Mouse (Mus musculus) megakaryocyte-erythroid progenitor cell, adult 5-6 weeks (primary cell): ENCODE results near the gene Clint1. TPM values are rescaled to one million over a fixed set of nuclear protein-coding genes. Genes with fewer than 3 reads are reported as not detected.

Source experiments
- ATAC-seq: replicated peaks from 2 replicates; pipeline ENCODE4 v1.8.0; 2016; ENCODE audit warnings: mild to moderate bottlenecking, inconsistent platforms; ENCODE audit not compliant: severe bottlenecking, poor library complexity, low FRiP score, low TSS enrichment
- total RNA-seq, 2 experiments: library from RNA; stranded (forward) in 1 of 2; stranded (reverse) in 1 of 2; fragments of 200-1000, 215-1000 nt in 1 of 2; fragments of >200 nt in 1 of 2; fragmentation: Nextera tagmentation in 1 of 2; gene quantifications; 2 replicates each; pipeline ENCODE4 v1.2.3; 2014 to 2017

The Clint1 gene
- total RNA-seq (2014; fragmentation: Nextera tagmentation) (121 and 126 TPM in 2 replicates), total RNA-seq (2017) (174 and 179 TPM in 2 replicates)

DNA sequence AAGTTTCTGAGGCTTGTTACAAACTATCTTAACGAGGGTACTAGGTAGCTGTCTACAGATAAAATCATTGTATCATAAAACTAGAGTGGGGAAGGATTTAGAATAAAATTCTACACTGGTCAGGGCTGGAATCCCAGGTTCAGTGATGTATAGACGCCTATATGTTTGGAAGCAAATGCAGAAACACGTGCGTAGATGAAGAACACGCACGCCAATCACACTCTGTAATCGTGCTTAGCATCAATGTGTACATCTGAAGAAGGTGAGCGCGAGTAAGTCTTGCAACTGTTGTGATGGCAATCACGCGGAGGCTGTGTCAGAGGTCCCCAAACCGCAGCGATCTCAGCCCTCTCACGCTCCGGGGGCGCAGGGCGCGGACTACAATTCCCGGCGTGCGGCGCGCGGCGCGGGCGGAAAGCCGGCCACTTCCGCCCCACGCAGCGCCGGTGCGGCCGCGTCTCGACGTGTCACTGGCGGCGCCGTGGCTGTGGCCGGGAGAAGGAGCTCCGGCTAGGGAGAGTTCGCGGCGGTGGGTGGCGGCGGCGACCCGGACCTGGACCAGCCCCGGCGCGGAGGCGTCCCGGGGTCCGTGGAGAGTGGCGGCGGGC, at the start of gene Clint1:
Clint1 (plus strand) TSS at position 536 of the 608 bp plus-strand sequence.
- peak; percentile 51 for ATAC-seq

DNA sequence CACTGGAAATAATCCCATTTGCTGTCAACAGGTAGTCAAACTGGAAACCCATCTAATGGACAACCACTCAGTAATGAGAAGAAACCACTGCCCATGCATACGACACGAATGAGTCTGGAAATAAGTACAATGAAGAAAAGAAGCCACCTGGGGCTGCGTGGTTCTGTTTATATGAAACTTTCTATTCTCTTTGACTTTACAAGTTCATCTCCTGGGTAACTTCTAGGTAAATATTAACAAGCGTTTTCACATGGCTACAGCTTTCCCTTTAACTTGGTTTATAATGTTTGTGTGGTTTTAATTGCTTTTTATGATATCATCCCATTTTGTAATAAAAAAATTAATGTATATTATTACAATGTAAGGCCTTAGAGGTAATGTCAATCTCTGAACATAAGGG, 47.8 kb upstream of the Clint1 start:
- no peak for ATAC-seq

DNA sequence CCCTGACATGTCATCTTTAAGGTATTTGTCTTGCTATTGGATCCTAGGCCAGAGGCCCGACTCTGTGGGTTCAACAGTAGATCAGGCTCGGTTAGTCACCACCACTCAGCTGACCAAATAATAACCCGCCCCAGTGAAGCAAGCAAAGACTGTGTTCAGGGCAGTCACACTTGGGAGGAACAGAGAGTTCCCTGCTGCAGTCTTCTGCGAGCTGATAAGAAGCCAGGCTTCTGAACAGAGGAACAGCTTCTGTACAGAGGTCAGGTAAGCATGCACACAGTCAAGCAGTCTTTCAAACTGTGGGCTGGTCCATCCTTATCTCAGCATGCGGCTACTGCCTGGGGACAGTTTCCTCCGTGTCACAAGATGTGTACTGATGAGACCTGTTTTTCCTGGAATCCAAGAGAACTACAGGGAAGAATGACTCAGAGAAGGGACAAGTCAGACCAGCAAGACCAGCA, 46.5 kb upstream of the Clint1 start:
- ATAC-seq, result peak; percentile 92

DNA sequence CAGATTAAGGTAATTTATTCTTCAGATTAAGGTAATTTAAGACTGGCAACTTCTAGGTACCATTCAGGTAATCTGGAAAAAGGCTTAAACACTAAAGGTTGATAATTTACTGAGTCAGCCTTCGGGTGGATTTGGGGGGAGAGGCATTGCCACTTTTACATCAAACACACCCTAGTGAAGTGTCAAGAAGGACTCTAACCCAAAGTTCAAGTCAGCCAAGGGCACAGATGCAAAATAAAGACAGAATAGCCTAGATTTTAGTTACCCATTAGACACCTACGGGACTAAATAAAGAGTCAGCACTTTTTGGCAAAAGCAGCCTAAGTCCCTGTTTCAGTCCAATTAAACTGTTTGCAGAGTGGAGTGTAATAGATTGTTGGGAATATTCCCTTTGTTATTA, 46.0 kb upstream of the Clint1 start:
- ATAC-seq, result no peak

DNA sequence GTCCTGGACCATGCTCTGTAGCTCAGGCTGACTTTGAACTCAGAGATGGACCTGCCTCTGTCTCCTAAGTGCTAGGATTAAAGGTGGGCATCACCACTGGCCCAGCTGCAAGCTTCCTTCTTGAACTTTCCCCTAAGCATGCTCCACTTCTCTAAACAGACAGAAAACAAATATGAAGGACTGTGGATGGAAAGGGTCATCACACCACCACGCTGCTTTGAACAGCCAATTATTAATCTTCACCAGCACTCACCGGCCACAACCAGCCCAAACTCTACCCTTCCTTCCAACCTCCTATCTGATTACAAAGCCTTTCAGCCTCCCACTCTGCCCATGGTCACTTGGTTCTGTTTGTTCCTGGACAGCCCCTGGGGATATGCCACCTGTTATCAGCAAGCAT, 45.6 kb upstream of the Clint1 start:
- no peak for ATAC-seq

DNA sequence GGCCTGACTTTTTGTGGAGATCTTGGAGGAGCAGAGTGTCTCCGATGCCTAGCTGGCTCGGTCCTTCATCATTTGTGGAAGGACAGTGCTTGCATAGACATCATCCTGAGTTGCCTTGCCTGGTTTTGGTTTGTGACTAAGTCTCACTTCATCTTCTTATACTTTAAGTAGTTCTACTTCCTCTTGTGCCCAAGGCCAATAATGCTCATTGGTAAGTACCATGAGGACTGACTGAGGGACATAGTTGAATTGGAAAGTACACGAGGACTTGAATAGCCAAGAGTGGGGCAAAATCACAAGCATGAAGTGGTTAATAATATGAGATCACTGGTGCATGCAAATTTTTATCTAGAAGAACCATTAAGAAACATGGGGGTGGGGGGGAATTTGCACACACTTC, 45.0 kb upstream of the Clint1 start:
- no peak for ATAC-seq

DNA sequence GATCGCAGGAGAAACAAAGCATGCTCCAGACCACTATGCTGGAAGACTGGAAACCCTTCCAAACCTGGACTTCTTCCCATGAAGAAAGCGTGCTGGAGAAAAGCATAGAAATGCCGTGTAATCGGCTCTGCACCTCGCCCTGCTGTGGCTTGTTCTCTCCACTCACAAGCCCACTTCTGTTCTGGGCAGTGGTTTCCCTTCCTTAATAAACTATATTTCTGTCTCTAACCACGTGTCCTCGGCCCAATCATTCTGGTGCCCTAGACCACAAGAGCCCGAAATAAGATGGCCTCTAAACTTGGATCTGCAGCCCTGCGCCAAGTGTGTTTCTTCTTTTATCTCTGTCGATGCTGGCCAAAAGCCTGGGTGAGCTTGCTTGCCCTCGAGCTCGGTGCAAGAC, 44.0 kb upstream of the Clint1 start:
- 0 out of 2 replicates have a peak, but pooled peaks have one; percentile 10 for ATAC-seq

DNA sequence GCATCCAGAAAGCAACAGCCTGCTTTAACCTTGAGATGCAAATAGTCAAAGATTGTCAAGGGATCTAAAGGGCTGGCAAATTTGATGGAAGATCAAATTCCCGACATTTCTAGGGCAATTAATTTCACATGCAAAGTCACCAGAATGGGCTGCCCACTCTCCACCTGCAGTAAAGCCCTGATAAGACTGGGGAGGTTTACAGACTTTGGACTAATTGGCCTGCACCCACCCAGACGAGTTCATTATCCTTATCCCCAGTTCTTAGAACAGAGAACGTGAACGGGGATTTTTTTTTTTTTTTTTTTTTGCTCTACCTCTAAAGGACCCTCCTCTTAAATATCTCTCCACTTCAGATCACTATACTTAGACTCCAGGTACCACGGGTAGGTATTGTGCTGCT, 42.4 kb upstream of the Clint1 start:
- no peak for ATAC-seq

DNA sequence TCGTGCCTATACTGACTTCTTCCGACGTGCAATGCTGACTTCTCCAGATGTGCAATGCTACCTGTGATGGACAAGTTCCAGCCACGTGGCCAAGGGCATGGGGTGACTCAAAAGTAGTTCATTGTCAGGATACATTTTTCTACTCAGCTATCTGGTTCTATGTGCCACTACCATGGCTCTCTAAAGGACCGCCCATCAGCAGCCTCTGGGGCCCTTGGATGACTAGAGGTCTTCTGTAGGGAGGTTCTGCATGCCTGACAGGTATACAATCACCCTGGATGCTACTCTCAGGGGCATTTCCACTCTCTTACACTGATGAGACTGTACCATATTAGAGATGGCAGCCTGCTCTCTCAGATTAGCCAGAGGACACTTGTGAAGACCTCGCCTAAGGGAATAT, 41.8 kb upstream of the Clint1 start:
- no peak for ATAC-seq

DNA sequence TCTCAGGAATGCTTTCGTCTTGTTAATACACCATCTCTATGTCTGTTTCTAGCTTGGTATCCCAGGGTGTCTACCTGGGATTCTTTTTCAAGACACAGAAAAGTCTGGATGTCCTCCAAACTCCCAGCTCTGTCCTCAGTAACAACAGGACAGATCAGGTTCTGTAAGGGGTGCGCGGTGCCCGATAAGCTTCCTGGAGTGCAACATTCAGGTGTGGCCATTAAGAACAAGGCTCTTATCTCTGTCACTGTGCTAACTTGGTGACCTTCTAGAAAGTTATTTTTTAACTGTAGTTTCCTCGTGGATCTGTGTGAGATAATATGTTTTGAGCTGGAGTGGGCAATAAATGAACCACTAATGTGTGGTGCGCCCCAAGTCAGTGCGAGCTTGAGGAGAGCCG, 41.0 kb upstream of the Clint1 start:
- ATAC-seq, result peak; percentile 85

DNA sequence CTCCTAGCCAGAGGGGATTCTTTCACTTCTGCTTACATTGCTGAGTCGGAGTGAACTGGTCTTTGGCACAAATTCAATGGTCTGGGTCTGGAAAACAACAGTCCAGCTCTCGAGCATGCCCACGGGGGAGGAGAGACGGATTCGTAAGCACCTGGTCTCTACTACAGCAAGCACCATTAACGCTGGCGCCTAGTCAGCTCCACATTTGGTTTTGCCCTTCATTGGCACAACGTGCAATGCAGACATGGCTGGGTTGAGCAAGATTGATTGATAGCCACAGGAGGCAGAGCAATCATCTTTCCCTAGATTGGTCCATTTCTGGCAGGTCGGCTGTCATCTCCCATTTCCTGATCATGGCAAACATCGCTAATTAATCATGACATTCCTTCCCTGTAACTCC, 36.2 kb upstream of the Clint1 start:
- no peak for ATAC-seq

DNA sequence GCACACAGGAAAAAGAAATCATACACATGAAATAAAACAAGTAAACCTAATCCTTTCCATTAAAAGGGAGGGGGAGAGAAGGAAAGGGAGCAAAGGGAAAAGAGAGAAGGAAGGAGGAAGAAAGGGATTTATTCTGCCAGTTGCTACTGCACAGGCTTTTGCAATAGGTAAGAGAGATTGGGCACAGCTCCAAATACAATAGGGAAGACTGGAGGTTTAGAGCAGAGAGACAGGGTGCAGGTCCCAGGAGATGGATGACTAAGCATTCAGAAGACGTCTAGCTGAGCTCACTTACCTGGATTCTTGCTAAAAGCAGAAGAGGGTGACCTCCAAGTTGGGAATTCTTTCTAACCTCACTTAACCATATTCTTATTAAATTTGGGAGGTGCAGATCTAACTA, 35.1 kb upstream of the Clint1 start:
- ATAC-seq, result no peak

DNA sequence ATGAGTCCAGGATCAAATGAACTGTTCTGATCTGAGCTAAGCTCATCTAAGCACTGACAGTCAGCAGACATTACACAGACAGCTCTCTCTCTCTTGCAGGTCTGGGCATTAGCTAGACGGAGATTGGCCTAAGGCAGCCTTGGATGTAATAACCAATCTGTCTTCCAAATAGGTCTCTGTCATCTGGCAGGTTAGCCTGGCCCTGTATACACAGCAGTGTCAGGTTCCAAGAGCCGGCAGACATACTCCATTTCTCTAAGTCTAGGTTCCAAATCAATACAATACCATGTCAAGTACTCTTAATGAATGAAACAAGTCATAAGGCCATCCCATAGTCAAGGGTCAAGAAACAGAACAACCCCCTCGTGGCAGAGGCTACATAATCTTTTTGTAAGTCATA, 33.9 kb upstream of the Clint1 start:
- no peak for ATAC-seq

DNA sequence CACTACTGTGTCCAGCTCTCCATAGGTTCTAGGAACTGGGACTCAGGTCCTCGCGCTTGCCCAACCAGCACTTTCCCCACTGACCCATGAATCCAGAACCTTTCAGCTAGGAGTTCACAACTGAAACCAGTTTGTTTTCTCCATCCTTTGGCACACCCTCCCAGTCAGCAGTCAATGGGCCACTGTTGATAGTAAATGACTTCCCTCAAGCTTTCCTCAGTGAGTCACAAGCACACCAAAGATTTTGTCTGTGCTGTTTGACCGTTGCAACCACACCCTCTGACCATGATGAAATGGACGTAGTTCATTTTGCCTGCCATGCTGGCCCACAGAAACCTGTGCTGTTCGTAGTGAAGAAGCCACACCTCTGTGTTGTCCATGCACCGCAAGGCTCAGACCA, 30.9 kb upstream of the Clint1 start:
- ATAC-seq, result no peak

DNA sequence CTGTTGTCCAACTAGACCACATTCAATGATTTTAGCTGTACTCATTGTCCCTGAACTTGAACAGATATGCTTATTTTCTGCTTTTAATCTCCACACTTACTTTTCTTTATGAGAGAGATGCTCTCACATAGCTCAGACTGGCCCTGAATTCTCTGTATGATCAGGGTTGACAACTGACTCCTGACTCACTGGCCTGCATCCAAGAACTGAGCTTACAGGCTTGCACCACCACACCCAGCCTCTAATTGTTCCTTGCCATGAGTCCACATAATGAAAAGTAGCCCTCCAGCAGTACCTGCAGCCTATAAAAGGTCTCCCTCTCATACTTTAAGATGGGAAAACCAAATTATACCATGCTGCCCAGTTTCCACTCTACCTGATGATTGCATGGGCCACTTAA, 21.7 kb upstream of the Clint1 start:
- peak; percentile 77 for ATAC-seq

DNA sequence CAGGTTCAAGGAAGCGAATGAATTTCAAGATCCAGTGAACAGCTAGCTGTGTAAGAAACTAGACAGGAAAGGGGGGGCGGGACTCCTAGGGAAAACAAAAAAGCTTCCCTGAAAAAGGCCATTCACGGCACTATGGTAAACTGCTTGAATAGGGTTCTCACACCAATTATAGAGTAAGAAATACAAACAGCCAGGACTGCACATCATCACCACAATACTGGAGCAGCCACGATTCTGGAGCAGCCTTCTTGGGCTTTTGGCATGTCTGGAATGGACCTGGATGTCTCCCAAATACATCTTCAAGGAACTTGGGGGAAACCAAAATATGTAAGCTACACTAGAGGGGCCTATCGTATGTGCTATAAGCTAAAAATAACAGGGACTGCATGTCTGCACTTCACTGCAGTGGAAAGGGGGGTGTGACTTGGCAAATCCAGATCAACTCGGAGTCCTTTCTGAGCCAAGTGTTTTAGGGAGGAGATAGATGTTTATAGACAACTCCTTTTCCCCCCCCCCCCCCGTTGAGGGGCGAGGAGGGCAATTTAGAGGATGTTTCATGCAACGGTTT, 21.0 kb upstream of the Clint1 start:
- ATAC-seq, result no peak

DNA sequence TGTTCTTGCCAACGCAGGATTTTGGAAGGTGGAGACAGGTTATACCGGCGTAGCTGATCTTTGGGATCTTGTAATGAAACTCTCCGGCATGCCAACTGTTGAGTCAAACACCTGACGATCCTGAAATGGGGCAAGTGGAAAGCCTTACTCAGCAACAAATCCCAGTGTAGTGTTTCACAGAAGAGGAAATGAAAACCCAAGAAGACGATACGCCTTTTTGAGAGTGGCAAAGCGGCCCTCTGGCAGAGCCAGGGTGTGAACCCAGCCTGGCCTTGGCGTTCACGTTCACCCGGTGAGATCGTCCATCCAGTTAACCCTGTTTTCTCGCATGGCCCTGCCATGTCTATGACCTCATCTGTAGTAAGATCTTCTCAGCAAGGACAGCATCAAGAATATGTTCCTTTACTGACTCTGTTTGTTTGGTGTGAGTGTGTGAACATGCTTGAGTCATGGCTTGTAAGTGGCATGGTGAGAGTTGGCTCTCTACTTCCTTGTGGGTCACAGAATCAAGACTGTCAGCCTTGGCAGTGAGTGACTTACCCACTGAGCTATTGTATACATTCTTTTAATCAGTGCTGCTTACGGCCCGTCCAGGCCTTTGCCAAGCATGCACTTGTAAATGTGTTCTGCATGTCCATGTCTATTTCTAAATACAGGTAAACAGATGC, 20.2 kb upstream of the Clint1 start:
- ATAC-seq, result no peak

DNA sequence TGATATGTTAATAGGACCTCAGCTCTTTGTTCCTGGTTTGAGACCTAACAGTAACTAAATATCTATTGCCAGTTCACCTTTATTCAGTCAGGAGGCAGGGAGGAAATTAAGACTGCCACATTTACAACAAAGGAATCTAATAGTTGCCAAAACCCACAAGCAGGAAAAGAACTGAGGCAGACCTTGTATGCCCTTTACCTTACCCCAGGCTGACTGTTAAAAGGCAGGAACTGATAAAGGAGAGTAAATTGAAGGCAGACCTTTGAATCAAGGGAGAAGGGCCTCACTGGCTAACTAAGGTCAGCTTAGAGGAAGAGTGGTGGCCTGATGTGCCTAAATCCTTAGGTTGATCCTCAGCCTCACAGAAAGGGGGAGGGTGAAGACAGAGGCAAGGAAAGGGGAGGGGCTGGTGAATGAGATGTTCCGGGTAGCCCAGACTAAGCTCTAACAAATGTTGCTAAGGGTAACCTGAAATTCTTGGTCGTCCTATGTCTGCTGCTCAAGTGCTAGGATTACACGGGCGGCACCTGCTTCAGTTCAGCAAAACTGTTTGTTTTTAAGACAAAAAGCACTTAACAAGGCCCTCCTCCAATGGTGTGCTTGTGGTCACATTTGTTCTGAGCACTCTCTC, 16.1 kb upstream of the Clint1 start:
- ATAC-seq, result peak; percentile 51; the same call in 1 of the 2 replicates

DNA sequence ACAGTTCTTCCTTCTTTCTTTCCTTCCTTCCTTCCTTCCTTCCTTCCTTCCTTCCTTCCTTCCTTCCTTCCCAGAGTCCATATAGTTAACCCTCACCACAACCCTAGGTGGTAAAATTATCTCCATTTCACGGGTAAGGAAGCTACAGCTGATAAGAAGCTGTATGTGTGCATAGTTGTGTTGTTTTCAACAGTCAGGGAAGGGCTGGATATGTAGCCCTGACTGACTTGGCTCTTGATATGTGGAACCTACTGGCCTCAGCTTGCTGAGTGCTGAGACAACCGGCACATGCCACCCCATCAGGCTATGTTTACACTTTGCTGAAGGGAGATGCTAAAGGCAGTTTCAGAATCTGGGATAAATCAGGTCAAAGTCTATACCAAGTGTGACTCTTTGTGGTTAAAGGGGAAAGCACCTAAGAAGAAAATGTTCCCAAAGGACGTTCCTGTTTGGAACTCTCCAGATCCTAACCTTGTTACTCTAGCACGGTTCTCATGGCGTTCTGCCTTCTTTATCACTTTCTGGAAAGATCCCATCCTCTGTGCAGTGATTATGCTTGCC, 14.5 kb upstream of the Clint1 start:
- ATAC-seq, result 0 out of 2 replicates have a peak, but pooled peaks have one; percentile 32

DNA sequence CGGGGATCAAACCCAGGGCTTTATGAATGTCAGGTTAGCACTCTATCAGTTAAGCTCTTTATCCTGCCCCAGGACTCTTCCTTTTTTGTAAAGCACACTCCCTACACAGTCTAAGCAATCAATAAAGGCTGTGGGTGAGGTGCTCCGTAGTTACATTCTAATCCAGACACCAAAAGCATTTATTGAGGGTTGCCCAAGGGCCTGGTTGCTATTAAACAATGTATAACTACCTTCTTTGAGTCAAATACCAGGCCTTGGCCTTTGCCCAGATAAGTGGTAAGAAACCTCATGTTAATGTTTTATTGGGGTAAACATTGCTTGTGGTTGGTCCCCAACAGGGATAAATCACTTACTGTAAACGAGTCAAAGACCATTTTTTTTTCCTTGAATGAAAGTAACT, 13.4 kb upstream of the Clint1 start:
- no peak for ATAC-seq
